Mouse (Mus musculus): Measurements from ENCODE around the gene Gm5108. TPM values are rescaled to one million over a fixed set of nuclear protein-coding genes. Genes with fewer than 3 reads are reported as not detected.
A peak's percentile ranks its signal among the peaks of the same experiment; 100 is the strongest.

Gene Gm5108
- polyA plus RNA-seq, 1 experiment from 2014 or later = not detected

GRCm38 (mm10) chr5:68004419-68004818 lies 63.0 kb downstream of the Gm5108 start:
- Histone ChIP-seq H3K36me3 (ENCODE audit: control insufficient read depth, insufficient read depth, low read length) (no peaks in the 10 kb centered on the region), H3K9ac (ENCODE audit: low read depth, low read length) (no peak overlapping the region), H3K9me3 (ENCODE audit: control insufficient read depth, low read length) (no peaks in the 10 kb centered on the region), H3K27ac (replicated peaks; ENCODE audit: low read depth, low read length) (no peak overlapping the region), H3K4me3 (ENCODE audit: low read depth, low read length) (no peak overlapping the region), H3K4me2 (ENCODE audit: low read depth, low read length) (no peak overlapping the region), H3K4me1 (ENCODE audit: control insufficient read depth, insufficient read depth, low read length) (no peaks in the 10 kb centered on the region), H3K27me3 (replicated peaks; ENCODE audit: control insufficient read depth, insufficient read depth, low read length) (no peaks in the 10 kb centered on the region)
- WGBS = 71% methylated on average over 2 of the region's 2 CpGs
- ATAC-seq (ENCODE audit: low read depth) (no peak), DNase-seq (ENCODE audit: low spot score) (no peak)

- Histone ChIP-seq H3K9me3 (ENCODE audit: control insufficient read depth, low read length) (no peaks in the 10 kb centered on the region), H3K36me3 (ENCODE audit: control insufficient read depth, insufficient read depth, low read length) (no peaks in the 10 kb centered on the region), H3K4me2 (ENCODE audit: low read depth, low read length) (no peak overlapping the region), H3K27ac (replicated peaks; ENCODE audit: low read depth, low read length) (no peak overlapping the region), H3K27me3 (replicated peaks; ENCODE audit: control insufficient read depth, insufficient read depth, low read length) (no peaks in the 10 kb centered on the region), H3K9ac (ENCODE audit: low read depth, low read length) (no peak overlapping the region), H3K4me3 (ENCODE audit: low read depth, low read length) (no peak overlapping the region), H3K4me1 (ENCODE audit: control insufficient read depth, insufficient read depth, low read length) (no peaks in the 10 kb centered on the region)
- DNase-seq (ENCODE audit: low spot score) = no peak
- WGBS = 83% methylated on average over 4 of the region's 4 CpGs
- ATAC-seq (ENCODE audit: low read depth) = no peak
Measured at GRCm38 (mm10) chr5:68007074-68007473, 65.6 kb downstream of the Gm5108 start.

GRCm38 (mm10) chr5:68011569-68011968 lies 70.1 kb downstream of the Gm5108 start:
- Histone ChIP-seq H3K9ac (ENCODE audit: low read depth, low read length) (no peak overlapping the region), H3K4me1 (ENCODE audit: control insufficient read depth, insufficient read depth, low read length) (no peaks in the 10 kb centered on the region), H3K36me3 (ENCODE audit: control insufficient read depth, insufficient read depth, low read length) (no peaks in the 10 kb centered on the region), H3K9me3 (ENCODE audit: control insufficient read depth, low read length) (no peaks in the 10 kb centered on the region), H3K27me3 (replicated peaks; ENCODE audit: control insufficient read depth, insufficient read depth, low read length) (0 out of 2 replicates have a peak, but pooled peaks cover 2% of the 10 kb centered on the region), H3K27ac (replicated peaks; ENCODE audit: low read depth, low read length) (no peak overlapping the region), H3K4me3 (ENCODE audit: low read depth, low read length) (no peak overlapping the region), H3K4me2 (ENCODE audit: low read depth, low read length) (no peak overlapping the region)
- no peak for DNase-seq (ENCODE audit: low spot score)
- WGBS = 74% methylated on average over 3 of the region's 3 CpGs
- ATAC-seq (ENCODE audit: low read depth) = no peak

- WGBS = 9% methylated on average over 4 of the region's 4 CpGs
- ATAC-seq (ENCODE audit: low read depth) = no peak
Measured at GRCm38 (mm10) chr5:68012618-68013017, 71.1 kb downstream of the Gm5108 start.

GRCm38 (mm10) chr5:68020870-68021269 lies 79.4 kb downstream of the Gm5108 start:
- Histone ChIP-seq H3K4me1 (ENCODE audit: control insufficient read depth, insufficient read depth, low read length) (no peaks in the 10 kb centered on the region), H3K9ac (ENCODE audit: low read depth, low read length) (no peak overlapping the region), H3K4me3 (ENCODE audit: low read depth, low read length) (no peak overlapping the region), H3K36me3 (ENCODE audit: control insufficient read depth, insufficient read depth, low read length) (no peaks in the 10 kb centered on the region), H3K4me2 (ENCODE audit: low read depth, low read length) (no peak overlapping the region), H3K27ac (replicated peaks; ENCODE audit: low read depth, low read length) (no peak overlapping the region), H3K27me3 (replicated peaks; ENCODE audit: control insufficient read depth, insufficient read depth, low read length) (no peaks in the 10 kb centered on the region), H3K9me3 (ENCODE audit: control insufficient read depth, low read length) (no peaks in the 10 kb centered on the region)
- ATAC-seq (ENCODE audit: low read depth) = no peak
- DNase-seq (ENCODE audit: low spot score) = no peak
- WGBS = 76% methylated on average over 2 of the region's 2 CpGs

More at GRCm38 (mm10) chr5:68012618-68013017, 71.1 kb downstream of the Gm5108 start:
- 0 out of 2 replicates have a peak, but pooled peaks cover 2% of the 10 kb centered on the region for H3K27me3 ChIP-seq (replicated peaks; ENCODE audit: control insufficient read depth, insufficient read depth, low read length)
- peak; percentile 73 for DNase-seq (ENCODE audit: low spot score)
- no peak overlapping the region for H3K4me2 ChIP-seq (ENCODE audit: low read depth, low read length)
- H3K9me3 ChIP-seq (ENCODE audit: control insufficient read depth, low read length) = no peaks in the 10 kb centered on the region
- no peaks in the 10 kb centered on the region for H3K4me1 ChIP-seq (ENCODE audit: control insufficient read depth, insufficient read depth, low read length)
- H3K4me3 ChIP-seq (ENCODE audit: low read depth, low read length) = no peak overlapping the region
- H3K9ac ChIP-seq (ENCODE audit: low read depth, low read length) = no peak overlapping the region
- H3K27ac ChIP-seq (replicated peaks; ENCODE audit: low read depth, low read length) = no peak overlapping the region
- H3K36me3 ChIP-seq (ENCODE audit: control insufficient read depth, insufficient read depth, low read length) = no peaks in the 10 kb centered on the region

Other genes starting within 250 kb of the Gm5108 start
- gene Atp8a1, start 94.2 kb upstream of the Gm5108 start, polyA plus RNA-seq (2014; fragmentation: Nextera tagmentation; extraction: Ambion mirVana) = 14.2 and 15.2 TPM in 2 replicates
- gene Gm21905, start 4.8 kb downstream of the Gm5108 start, polyA plus RNA-seq (2014; fragmentation: Nextera tagmentation; extraction: Ambion mirVana) = not detected in 2 replicates
- gene Grxcr1, start 90.2 kb downstream of the Gm5108 start, polyA plus RNA-seq (2014; fragmentation: Nextera tagmentation; extraction: Ambion mirVana) = 0.15 TPM in 1 of 2 replicates, not detected in the other

Data from embryonic facial prominence, embryonic 14.5 days (tissue).